Mouse (Mus musculus): ENCODE data around the gene Mst1.
A peak's percentile ranks its signal among the peaks of the same experiment; 100 is the strongest.

Mst1 gene

GRCm38 (mm10) chr9:108080168-108080567 is at the start of gene Mst1:
Mst1 (plus strand) TSS chr9:108080436.
- no peak for DNase-seq

GRCm38 (mm10) chr9:108032126-108032525 is 48.1 kb upstream of the Mst1 start:
- no peak for DNase-seq

GRCm38 (mm10) chr9:108035331-108036156 is 44.7 kb upstream of the Mst1 start:
- no peak for DNase-seq

- no peak for DNase-seq
Observed at GRCm38 (mm10) chr9:108044751-108045492, 35.3 kb upstream of the Mst1 start.

DNA sequence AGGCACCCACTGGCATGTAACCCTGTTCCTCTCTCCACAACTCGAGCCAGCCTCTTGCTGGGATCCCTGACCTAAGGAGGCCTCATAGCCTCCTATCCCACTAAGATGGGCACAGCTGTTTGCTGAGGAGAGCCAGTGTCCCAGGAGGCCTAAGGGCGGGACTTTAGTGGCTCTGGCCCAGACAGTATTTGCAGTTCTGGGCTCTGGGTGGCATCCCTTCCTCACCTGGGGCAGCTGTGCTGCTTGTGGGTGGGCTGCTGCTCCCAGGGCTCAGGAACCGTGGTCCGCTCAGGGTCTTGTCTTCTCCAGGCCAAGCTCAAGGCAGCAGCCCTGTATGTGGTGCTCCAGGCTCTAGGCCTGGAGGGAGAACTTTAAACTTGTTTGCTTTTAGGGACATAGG is 33.7 kb upstream of the Mst1 start:
- DNase-seq = no peak

DNA sequence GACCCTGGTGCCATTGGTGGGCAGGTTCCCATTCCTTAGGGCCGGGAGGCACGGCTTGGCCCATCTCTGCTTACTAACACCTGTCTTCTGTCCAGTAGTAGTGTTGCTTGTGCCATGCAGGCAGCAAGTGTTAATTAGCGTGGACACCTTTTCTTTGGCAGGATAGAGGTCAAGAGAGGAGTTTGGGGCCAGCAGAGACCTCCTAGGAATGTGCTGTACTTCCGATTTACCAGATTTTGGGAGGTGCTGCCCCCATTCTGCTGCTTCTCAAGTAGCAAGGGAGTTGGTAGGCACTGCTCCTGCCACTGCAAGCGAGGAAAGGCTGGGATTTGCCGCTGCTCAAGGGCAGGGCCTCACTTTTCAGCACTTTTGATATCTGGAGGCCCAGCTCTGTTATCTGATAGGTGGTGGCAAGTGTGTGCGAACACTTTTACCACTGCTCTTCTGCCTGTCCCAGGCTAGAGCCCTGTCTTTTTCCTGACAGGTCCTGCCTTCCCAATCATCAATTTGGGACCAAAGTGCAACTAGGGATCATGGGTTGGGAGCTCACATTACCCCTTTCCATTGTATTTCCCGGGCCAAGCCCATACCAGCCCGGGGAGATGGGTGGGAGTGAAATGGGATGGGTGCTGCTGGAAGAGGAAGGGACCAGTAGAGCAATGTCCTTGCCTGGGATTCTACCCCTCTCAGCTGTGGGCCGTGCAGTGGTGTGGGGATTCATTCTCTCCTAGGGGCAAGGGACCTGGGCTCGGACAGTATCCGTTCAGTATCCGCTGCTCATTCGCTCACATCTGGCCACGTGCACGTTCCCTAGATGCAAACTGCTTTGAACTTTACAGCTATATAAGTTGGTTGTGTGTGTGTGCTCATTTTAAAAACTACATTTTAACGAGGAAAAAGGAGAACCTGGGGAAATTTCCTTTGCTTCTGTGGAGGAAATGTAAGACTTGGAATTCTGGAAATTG is 32.4 kb upstream of the Mst1 start:
- DNase-seq = no peak

DNA sequence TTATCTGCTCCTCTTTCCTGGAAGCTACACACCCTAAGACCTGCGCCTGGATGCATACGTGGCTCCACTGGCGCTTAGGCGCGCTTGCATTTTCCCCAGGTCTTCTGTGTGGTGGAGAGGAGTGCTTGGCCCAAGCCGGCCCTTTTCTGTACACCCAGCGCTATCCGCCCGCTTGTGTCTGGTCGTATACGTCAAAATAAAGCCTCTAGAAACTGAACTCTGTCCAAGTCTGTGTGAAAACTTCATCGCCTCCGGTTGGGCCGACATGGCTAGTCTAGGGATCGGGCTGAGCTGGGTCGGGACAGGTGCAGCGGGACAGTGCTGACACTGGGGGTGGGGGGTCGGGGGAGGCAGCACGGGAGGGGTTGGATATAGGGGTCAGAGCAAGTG is 31.7 kb upstream of the Mst1 start:
- no peak for DNase-seq

GRCm38 (mm10) chr9:108049016-108049455 is 31.2 kb upstream of the Mst1 start, which contains the start of gene Gmppb:
Gmppb (plus strand) TSS chr9:108049242.
- DNase-seq = peak; percentile 97 to 98

DNA sequence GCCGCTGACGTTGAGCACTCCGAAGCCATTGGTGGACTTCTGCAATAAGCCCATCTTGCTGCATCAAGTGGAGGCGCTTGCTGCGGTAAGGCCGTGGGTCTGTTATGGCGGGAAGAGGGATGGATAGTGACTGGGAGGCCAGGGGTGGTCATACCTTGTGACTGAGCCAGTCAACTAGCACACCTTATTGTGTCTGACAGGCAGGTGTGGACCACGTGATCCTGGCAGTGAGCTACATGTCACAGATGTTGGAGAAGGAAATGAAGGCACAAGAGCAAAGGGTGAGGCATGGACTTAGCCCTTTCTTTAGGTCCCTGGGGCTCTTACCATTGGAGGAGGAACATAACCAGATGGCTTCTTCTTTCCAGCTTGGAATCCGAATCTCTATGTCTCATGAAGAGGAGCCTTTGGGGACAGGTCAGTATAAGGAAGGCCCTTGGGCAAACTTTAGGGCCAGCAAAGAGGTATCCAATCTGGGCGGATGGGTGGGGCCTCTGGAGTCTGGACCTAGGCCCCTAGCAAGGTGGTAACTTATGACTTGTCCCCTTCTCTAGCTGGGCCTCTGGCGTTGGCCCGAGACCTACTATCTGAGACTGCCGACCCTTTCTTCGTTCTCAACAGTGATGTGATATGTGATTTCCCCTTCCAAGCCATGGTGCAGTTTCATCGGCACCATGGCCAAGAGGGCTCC is 30.5 kb upstream of the Mst1 start:
- no peak for DNase-seq

DNA sequence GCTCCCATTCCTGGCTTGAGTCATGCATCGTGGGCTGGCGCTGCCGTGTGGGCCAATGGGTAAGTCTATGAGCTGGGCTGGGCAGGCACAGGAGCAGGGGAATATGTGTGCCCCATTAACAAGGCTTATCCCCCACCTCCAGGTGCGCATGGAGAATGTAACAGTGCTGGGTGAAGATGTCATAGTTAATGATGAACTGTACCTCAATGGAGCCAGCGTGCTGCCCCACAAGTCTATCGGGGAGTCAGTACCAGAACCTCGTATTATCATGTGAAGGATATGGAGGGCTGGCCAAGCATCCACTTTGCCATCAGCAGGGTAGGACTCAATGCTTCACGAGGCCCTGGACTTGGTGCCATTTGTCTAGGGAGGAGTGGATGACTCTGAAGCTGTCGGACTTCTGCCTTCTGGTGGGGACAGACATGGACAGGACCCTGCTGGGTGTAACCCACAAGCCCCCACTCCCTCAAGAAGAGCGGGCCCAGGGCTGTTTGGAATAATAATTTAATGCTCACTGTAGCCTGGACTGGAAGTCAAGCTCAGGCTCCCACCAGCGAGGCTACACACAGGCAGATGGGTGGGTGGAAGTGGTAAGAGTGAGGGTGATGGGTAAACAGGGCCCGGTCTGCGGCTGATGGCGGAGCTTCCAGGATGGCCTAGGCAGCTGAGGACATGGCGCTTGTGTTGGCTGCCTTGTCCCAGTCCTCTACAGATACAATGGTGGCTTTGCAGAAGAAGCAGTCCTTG is 28.9 kb upstream of the Mst1 start:
- no peak for DNase-seq

- no peak for DNase-seq
Observed at GRCm38 (mm10) chr9:108051931-108052220, 28.4 kb upstream of the Mst1 start.

DNA sequence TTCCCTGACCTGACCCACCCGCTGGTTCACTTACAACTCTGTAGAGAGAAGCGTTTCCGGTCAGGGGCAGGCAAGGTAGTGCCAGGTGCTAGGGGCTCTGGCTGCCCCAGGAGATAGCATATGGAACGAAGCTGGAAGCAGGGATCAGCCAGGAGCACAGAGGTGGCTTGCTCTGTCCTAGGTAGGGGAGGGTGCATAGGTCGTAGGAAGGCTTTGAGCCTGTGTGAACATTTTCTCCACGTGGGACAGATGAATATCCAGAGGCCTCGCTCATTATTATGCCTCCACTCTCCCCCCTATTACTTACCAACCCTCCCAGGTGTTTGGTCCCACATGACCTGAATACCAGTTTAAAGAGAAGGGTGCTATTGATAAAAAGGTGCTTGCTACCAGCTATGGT is 27.8 kb upstream of the Mst1 start:
- no peak for DNase-seq

DNA sequence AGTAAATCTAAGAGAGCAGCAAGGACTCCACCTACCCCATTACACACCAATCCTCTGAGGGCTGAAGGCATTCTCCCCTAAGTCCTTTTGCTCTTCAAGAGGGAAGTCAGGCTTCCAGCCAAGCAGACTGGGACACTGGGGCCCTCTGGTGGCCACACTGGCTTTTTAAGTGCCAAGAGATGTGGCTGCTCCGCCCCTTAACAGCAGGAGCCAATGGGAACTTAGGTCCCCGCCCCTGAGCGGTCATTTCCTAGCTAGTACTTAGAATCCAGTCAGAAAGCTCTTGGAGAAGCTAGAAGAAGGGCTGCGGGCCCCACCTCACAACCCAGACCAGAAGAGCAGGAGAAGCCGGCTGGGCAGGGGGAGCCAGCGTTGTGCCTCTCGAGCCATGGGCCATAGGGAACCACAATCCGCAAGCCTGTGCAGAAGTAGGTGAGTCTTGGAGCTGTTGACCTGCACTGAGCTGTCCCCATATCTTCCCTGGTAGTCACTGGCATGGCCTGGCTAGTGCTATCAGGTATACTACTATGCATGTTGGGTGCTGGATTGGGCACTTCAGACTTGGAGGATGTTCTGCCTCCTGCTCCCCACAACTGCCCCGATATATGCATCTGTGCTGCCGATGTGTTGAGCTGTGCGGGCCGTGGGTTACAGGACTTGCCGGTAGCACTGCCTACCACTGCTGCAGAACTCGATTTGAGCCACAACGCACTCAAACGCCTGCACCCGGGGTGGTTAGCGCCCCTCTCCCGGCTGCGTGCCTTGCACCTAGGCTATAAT is 27.2 kb upstream of the Mst1 start, which contains the start of gene Amigo3:
Gene Amigo3, plus strand, starts transcription at position 275 of the 780 bp plus-strand sequence.
- peak; percentile 96 for DNase-seq

DNA sequence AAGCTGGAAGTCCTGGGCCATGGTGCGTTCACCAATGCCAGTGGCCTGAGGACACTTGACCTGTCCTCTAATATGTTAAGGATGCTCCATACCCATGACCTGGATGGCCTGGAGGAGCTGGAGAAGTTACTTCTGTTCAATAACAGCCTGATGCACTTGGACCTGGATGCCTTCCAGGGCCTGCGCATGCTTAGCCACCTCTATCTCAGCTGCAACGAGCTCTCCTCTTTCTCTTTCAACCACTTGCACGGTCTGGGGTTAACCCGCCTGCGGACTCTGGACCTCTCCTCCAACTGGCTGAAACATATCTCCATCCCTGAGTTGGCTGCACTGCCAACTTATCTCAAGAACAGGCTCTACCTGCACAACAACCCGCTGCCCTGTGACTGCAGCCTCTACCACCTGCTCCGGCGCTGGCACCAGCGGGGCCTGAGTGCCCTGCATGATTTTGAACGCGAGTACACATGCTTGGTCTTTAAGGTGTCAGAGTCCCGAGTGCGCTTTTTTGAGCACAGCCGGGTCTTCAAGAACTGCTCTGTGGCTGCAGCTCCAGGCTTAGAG is 26.5 kb upstream of the Mst1 start:
- no peak for DNase-seq

DNA sequence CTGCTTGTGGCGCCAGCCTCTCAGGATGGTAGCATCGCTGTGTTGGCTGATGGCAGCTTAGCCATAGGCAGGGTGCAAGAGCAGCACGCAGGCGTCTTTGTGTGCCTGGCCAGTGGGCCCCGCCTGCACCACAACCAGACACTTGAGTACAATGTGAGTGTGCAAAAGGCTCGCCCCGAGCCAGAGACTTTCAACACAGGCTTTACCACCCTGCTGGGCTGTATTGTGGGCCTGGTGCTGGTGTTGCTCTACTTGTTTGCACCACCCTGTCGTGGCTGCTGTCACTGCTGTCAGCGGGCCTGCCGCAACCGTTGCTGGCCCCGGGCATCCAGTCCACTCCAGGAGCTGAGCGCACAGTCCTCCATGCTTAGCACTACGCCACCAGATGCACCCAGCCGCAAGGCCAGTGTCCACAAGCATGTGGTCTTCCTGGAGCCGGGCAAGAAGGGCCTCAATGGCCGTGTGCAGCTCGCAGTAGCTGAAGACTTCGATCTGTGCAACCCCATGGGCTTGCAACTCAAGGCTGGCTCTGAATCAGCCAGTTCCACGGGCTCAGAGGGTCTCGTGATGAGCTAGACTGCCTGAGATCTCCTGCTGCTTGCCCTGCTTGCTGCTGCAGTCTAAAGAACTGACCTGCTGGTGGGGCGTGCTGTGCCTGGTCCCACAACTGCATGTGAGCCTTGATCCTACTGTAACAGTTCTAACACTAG is 25.8 kb upstream of the Mst1 start:
- DNase-seq = no peak

- no peak for DNase-seq
Observed at GRCm38 (mm10) chr9:108055061-108055460, 25.2 kb upstream of the Mst1 start.

DNA sequence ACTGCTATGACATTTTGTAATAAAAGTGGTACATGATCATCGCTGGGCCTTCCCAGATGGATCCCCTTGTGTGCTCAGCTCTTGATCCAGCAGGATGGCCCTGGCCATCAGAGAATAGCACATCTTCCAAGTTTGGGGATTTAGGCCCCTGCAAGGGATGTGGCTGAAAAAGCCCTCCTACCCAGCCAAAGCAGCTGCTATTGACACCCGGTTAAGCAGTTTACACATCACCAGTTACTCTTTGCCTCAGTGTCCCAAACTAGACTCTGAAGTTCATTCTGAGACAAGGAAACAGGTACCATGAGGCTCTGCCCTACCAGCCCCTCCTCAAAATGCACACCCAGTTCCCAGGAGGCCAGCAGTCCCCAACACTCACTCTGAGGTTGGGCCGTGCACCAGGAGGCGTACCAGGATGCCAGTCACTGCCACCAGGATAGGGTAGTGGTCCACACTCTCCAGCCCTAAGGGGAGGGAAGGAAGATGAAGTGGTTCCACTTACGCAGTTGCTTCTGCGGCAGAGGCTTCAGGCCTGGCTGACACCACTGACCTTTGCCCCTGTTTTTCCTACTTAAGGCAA is 24.5 kb upstream of the Mst1 start:
- DNase-seq = peak in 1 of 2 experiments; percentile 2

DNA sequence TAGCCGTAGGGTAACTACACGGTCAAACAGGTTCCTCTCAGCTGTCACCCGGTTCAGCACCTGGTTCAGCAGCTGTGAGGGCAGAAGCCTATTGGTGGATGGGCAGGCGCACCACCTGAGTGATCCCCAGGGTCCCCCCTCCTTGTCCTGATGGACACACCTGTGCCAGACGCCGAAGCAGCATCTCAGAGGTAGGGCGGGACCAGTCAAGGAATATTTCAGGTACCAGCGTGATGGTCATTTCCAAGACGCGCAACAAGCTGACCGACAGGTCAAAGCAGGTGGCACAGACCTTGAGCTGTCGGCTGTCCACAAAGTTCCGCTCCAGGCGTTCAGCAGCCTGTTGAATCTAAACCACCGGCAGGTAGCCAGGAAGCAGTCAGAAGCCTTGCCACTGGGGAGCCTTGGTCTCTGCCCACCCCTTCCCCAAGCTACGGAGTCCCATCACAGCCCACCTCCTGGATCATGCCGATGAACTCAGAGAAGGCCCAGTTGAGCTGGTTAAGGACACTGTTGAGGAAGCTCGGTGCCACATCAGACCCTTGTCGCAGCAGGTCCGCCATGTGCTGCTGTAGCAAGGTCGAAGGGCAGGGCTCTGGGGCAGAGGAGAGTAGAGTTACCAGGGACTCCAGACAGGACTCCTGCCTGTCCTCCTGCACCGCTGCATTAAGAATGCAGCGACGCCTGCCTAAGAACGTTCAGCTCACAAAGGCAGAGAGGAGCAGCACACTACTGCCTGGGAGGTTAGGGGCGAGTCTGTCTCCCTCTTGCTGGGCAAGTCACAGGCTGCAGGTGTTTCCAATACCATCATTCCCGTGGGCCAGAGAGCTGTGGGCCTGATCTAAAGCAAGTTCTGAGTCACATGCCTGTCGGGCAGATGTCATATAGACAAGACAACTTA is 23.6 kb upstream of the Mst1 start:
- peak; percentile 5 to 9 for DNase-seq
